Mouse (Mus musculus): ENCODE data around the gene Serhl. TPM values are rescaled to one million over a fixed set of nuclear protein-coding genes. Genes with fewer than 3 reads are reported as not detected.

Gene Serhl
- polyA plus RNA-seq, 1 experiment from 2014 or later: 83.5 TPM

- ATAC-seq (replicated peaks; ENCODE audit: low FRiP score, low read depth): no peak
- WGBS: 53% methylated on average over 27 of the region's 27 CpGs
- DNase-seq (ENCODE audit: low spot score): no peak
Observed at GRCm38 (mm10) chr15:83075607-83076525, 13.4 kb upstream of the Serhl start.

GRCm38 (mm10) chr15:83083530-83083929 is 5.8 kb upstream of the Serhl start:
- H3K9ac ChIP-seq (ENCODE audit: low read depth, low read length): no peak overlapping the region
- 73% methylated on average over 5 of the region's 5 CpGs for WGBS
- no peak for TF ChIP-seq CTCF (IDR thresholded peaks at IDR 0.05; ENCODE audit: low read depth)
- H3K4me1 ChIP-seq (replicated peaks; ENCODE audit: insufficient read depth, low read length): no peaks in the 10 kb centered on the region
- no peaks in the 10 kb centered on the region for H3K27me3 ChIP-seq (ENCODE audit: insufficient read depth, low read length)
- DNase-seq (ENCODE audit: low spot score) (no peak), ATAC-seq (replicated peaks; ENCODE audit: low FRiP score, low read depth) (0 out of 2 replicates have a peak, but pooled peaks have one; percentile 25)
- H3K9me3 ChIP-seq (replicated peaks; ENCODE audit: low read length): no peaks in the 10 kb centered on the region
- no peak overlapping the region for H3K27ac ChIP-seq
- no peak overlapping the region for H3K4me2 ChIP-seq (ENCODE audit: low read length)
- H3K4me3 ChIP-seq (replicated peaks; ENCODE audit: low read depth, low read length): no peak overlapping the region
- H3K36me3 ChIP-seq (ENCODE audit: insufficient read depth, low read length): no peaks in the 10 kb centered on the region

More at GRCm38 (mm10) chr15:83075607-83076525, 13.4 kb upstream of the Serhl start:
- Histone ChIP-seq H3K4me2 (ENCODE audit: low read length) (no peak overlapping the region), H3K4me1 (replicated peaks; ENCODE audit: insufficient read depth, low read length) (no peaks in the 10 kb centered on the region), H3K36me3 (ENCODE audit: insufficient read depth, low read length) (no peaks in the 10 kb centered on the region), H3K9me3 (replicated peaks; ENCODE audit: low read length) (no peaks in the 10 kb centered on the region), H3K4me3 (replicated peaks; ENCODE audit: low read depth, low read length) (no peak overlapping the region), H3K27ac (no peak overlapping the region), H3K27me3 (ENCODE audit: insufficient read depth, low read length) (no peaks in the 10 kb centered on the region), H3K9ac (ENCODE audit: low read depth, low read length) (no peak overlapping the region)
- no peak for TF ChIP-seq CTCF (IDR thresholded peaks at IDR 0.05; ENCODE audit: low read depth)

GRCm38 (mm10) chr15:83084022-83084640 is 5.2 kb upstream of the Serhl start:
- 54% methylated on average over 13 of the region's 13 CpGs for WGBS
- DNase-seq (ENCODE audit: low spot score) (peak; percentile 48), ATAC-seq (replicated peaks; ENCODE audit: low FRiP score, low read depth) (no peak)
- Histone ChIP-seq H3K4me1 (replicated peaks; ENCODE audit: insufficient read depth, low read length) (no peaks in the 10 kb centered on the region), H3K36me3 (ENCODE audit: insufficient read depth, low read length) (no peaks in the 10 kb centered on the region), H3K4me3 (replicated peaks; ENCODE audit: low read depth, low read length) (no peak overlapping the region), H3K27me3 (ENCODE audit: insufficient read depth, low read length) (no peaks in the 10 kb centered on the region), H3K9me3 (replicated peaks; ENCODE audit: low read length) (no peaks in the 10 kb centered on the region), H3K27ac (no peak overlapping the region), H3K9ac (ENCODE audit: low read depth, low read length) (no peak overlapping the region), H3K4me2 (ENCODE audit: low read length) (no peak overlapping the region)
- TF ChIP-seq CTCF (IDR thresholded peaks at IDR 0.05; ENCODE audit: low read depth): no peak

- Histone ChIP-seq H3K4me1 (replicated peaks; ENCODE audit: insufficient read depth, low read length) (no peaks in the 10 kb centered on the region), H3K4me3 (replicated peaks; ENCODE audit: low read depth, low read length) (no peak overlapping the region), H3K36me3 (ENCODE audit: insufficient read depth, low read length) (no peaks in the 10 kb centered on the region), H3K4me2 (ENCODE audit: low read length) (no peak overlapping the region), H3K9me3 (replicated peaks; ENCODE audit: low read length) (no peaks in the 10 kb centered on the region), H3K27ac (no peak overlapping the region), H3K9ac (ENCODE audit: low read depth, low read length) (no peak overlapping the region), H3K27me3 (ENCODE audit: insufficient read depth, low read length) (no peaks in the 10 kb centered on the region)
- TF ChIP-seq CTCF (IDR thresholded peaks at IDR 0.05; ENCODE audit: low read depth): peak; percentile 68
- ATAC-seq (replicated peaks; ENCODE audit: low FRiP score, low read depth): 0 out of 2 replicates have a peak, but pooled peaks have one; percentile 29
- peak; percentile 36 for DNase-seq (ENCODE audit: low spot score)
- WGBS: 32% methylated on average over 7 of the region's 7 CpGs
Observed at GRCm38 (mm10) chr15:83085901-83086300, 3.4 kb upstream of the Serhl start.

- ATAC-seq (replicated peaks; ENCODE audit: low FRiP score, low read depth): no peak
- H3K4me2 ChIP-seq (ENCODE audit: low read length): no peak overlapping the region
- H3K36me3 ChIP-seq (ENCODE audit: insufficient read depth, low read length): no peaks in the 10 kb centered on the region
- H3K27me3 ChIP-seq (ENCODE audit: insufficient read depth, low read length): no peaks in the 10 kb centered on the region
- no peak for TF ChIP-seq CTCF (IDR thresholded peaks at IDR 0.05; ENCODE audit: low read depth)
- DNase-seq (ENCODE audit: low spot score): no peak
- H3K4me1 ChIP-seq (replicated peaks; ENCODE audit: insufficient read depth, low read length): no peaks in the 10 kb centered on the region
- 86% methylated on average over 13 of the region's 13 CpGs for WGBS
- no peak overlapping the region for H3K9ac ChIP-seq (ENCODE audit: low read depth, low read length)
- no peaks in the 10 kb centered on the region for H3K9me3 ChIP-seq (replicated peaks; ENCODE audit: low read length)
- no peak overlapping the region for H3K4me3 ChIP-seq (replicated peaks; ENCODE audit: low read depth, low read length)
- H3K27ac ChIP-seq: no peak overlapping the region
Observed at GRCm38 (mm10) chr15:83086636-83087328, 2.5 kb upstream of the Serhl start.
